Mouse (Mus musculus): ENCODE results near the gene Idh3a.
"Not testable (repeated sequence)": the region's sequence is repeated elsewhere in the genome, so short reads cannot be mapped to it uniquely, and the experiment has no call there.

DNA sequence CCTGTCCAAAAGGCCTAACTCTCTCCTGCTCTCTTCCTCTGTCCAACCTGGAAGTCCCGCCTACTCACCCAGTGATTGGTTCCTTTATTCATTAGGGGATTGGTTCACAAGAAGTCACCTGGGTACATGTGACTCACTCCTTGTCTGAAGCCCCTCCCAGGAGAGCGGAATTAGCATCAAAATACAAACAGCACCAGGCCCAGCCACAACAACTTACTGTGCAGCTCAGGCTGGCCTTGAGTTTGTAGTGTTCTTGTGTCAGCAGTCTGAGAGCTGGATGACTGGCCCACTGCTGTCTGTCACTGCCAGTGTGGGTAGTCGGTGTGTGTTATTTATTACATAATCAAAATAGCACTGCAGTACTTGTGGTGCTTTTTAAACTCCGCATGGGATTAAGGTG is 7.5 kb downstream of the Idh3a start:
- TF ChIP-seq POLR2A (IDR thresholded peaks at IDR 0.05; ENCODE audit: low read depth, low read length); CTCF (IDR thresholded peaks at IDR 0.05; ENCODE audit: extremely low read depth, insufficient read length, insufficient replicate concordance, low read depth, low read length): not testable (repeated sequence)

Data from small intestine, adult 2 months (tissue).